Mouse (Mus musculus): ENCODE measurements around the gene Jph3. TPM values are rescaled to one million over a fixed set of nuclear protein-coding genes. Genes with fewer than 3 reads are reported as not detected.
A peak's percentile ranks its signal among the peaks of the same experiment; 100 is the strongest.

The Jph3 gene
- polyA plus RNA-seq, 2 experiments: 0.19 to 0.25 TPM

DNA sequence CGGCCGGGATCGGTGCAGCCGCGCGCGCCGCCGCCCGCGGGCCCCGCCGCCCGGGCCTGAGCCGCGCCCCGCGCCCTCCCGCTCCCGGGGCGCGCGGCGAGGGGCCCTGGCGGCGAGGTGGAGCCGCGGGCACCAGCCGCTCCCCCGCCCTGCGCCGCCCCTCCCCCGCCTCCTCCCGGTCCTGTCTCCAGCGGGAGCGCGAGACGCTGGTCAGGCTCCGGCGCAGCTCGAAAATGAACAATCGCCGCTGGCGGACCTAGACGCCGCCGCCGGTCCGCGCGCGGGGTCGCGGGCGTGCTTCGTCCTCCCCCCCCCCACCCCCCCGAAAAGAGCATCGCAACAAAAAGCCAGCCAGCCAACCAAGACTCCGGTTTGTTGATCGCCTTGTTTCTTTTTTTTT lies 747 bp downstream of the Jph3 start:
- H3K4me1 ChIP-seq (ENCODE audit: control insufficient read depth, insufficient read depth, low read length): peaks cover 4% of the 10 kb centered on the region; the same call in 1 of the 2 replicates
- DNase-seq (ENCODE audit: low spot score) (no peak), ATAC-seq (ENCODE audit: low FRiP score, low read depth) (no peak)
- H3K4me2 ChIP-seq (replicated peaks; ENCODE audit: low read depth, low read length, severe bottlenecking): peak overlapping the region; percentile 79
- H3K9ac ChIP-seq (ENCODE audit: low read depth, low read length, severe bottlenecking): no peak overlapping the region
- H3K4me3 ChIP-seq (replicated peaks; ENCODE audit: low read length): peak overlapping the region; percentile 41
- H3K9me3 ChIP-seq (ENCODE audit: control insufficient read depth, low read length): no peaks in the 10 kb centered on the region
- no peak for TF ChIP-seq POLR2A (IDR thresholded peaks at IDR 0.05; ENCODE audit: borderline replicate concordance, extremely low read depth, insufficient read depth, insufficient read length)
- H3K27me3 ChIP-seq (ENCODE audit: control insufficient read depth, insufficient read depth, low read length): peaks cover 59% of the 10 kb centered on the region
- under 1% methylated on average over 22 of the region's 60 CpGs for WGBS
- no peaks in the 10 kb centered on the region for H3K36me3 ChIP-seq (ENCODE audit: control insufficient read depth, insufficient read depth, low read length)
- no peak overlapping the region for H3K27ac ChIP-seq (replicated peaks; ENCODE audit: low read depth, low read length)

DNA sequence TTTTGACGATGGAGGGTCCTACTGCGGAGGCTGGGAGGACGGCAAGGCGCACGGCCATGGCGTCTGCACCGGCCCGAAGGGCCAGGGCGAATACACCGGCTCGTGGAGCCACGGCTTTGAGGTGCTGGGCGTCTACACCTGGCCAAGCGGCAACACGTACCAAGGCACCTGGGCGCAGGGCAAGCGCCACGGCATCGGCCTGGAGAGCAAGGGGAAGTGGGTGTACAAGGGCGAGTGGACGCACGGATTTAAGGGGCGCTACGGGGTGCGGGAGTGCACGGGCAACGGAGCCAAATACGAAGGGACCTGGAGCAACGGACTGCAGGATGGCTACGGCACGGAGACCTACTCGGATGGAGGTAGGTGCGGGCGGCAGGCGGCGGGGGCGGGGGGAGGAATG lies 1.2 kb downstream of the Jph3 start:
- WGBS: under 1% methylated on average over 36 of the region's 37 CpGs

DNA sequence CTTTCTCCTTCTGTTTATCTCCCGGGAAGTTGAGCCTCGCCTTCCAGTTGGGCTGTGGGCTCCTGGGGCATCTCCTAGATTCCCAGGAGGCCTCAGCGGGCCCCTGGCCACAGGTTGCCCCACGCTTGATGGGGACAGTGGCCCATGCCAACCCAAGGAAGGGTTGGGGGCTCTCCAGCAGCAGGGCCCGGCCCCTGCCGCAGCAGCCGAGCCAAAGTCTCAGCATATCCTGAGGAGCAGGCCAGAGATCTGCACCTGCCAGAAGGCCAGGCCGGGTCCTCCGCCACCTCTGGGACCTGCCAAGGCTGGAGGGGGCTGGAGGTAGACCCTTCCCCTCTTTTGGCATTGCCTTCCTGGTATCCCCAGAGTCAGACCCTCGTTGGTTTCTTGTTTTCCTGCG lies 1.6 kb downstream of the Jph3 start:
- H3K9me3 ChIP-seq (ENCODE audit: control insufficient read depth, low read length): no peaks in the 10 kb centered on the region
- 5% methylated on average over 8 of the region's 11 CpGs for WGBS

More for the DNA sequence above, 1.2 kb downstream of the Jph3 start:
- DNase-seq (ENCODE audit: low spot score) (no peak), ATAC-seq (ENCODE audit: low FRiP score, low read depth) (no peak)
- Histone ChIP-seq H3K4me2 (replicated peaks; ENCODE audit: low read depth, low read length, severe bottlenecking) (peak overlapping the region; percentile 79), H3K9ac (ENCODE audit: low read depth, low read length, severe bottlenecking) (no peak overlapping the region), H3K27me3 (ENCODE audit: control insufficient read depth, insufficient read depth, low read length) (peaks cover 59% of the 10 kb centered on the region), H3K9me3 (ENCODE audit: control insufficient read depth, low read length) (no peaks in the 10 kb centered on the region), H3K4me1 (ENCODE audit: control insufficient read depth, insufficient read depth, low read length) (peaks cover 4% of the 10 kb centered on the region; the same call in 1 of the 2 replicates), H3K4me3 (replicated peaks; ENCODE audit: low read length) (peak overlapping the region; percentile 41), H3K36me3 (ENCODE audit: control insufficient read depth, insufficient read depth, low read length) (no peaks in the 10 kb centered on the region), H3K27ac (replicated peaks; ENCODE audit: low read depth, low read length) (no peak overlapping the region)
- no peak for TF ChIP-seq POLR2A (IDR thresholded peaks at IDR 0.05; ENCODE audit: borderline replicate concordance, extremely low read depth, insufficient read depth, insufficient read length)

DNA sequence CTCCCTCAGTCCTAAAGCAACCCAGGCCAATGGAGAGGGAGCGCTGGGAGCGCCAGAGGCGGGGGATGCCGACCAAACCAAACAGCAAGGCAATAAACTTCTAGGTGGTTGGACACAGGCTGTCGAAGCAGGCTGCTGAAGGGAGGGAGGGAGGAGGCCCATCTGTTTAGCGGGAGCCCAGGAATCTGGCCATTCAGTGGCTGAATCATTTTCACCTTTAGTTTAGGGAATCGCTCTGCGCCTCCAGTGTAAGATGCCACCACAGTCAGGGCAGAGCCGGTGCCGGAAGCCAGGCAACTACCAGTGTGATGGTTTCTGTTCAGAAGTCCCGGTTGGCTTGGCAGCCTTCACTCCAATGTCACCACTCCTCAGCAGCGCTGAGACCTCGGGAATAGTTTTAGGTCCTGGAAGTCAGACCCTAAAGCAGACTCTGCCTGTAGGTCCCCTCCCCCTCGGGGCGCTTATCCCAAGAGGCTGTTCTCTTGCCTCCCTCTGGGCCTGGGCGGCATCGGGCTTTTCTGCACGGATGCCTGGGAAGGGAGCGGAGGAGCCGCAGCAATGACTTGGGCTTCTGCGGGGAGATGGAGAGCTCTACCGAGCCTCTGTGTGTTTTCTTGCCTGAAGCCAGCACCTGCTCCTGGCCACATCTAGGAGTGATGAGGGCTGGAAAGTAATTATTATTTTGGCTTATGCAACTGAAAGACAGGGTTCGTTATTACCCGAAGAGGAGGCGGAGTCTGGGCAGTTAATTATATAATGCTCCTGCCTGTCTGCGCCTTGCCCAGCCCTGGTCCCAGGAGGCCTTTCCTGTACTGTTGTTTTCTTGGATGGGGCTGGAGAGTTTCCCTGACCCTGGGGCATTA lies 2.3 kb downstream of the Jph3 start:
- H3K27me3 ChIP-seq (ENCODE audit: control insufficient read depth, insufficient read depth, low read length): peaks cover 59% of the 10 kb centered on the region
- H3K4me2 ChIP-seq (replicated peaks; ENCODE audit: low read depth, low read length, severe bottlenecking): no peak overlapping the region; the same call in 1 of the 2 replicates
- no peak overlapping the region for H3K9ac ChIP-seq (ENCODE audit: low read depth, low read length, severe bottlenecking)
- TF ChIP-seq POLR2A (IDR thresholded peaks at IDR 0.05; ENCODE audit: borderline replicate concordance, extremely low read depth, insufficient read depth, insufficient read length): no peak
- ATAC-seq (ENCODE audit: low FRiP score, low read depth) (no peak), DNase-seq (ENCODE audit: low spot score) (no peak)
- WGBS: 5% methylated on average over 26 of the region's 26 CpGs
- H3K27ac ChIP-seq (replicated peaks; ENCODE audit: low read depth, low read length): no peak overlapping the region
- no peaks in the 10 kb centered on the region for H3K9me3 ChIP-seq (ENCODE audit: control insufficient read depth, low read length)
- no peaks in the 10 kb centered on the region for H3K36me3 ChIP-seq (ENCODE audit: control insufficient read depth, insufficient read depth, low read length)
- no peak overlapping the region for H3K4me3 ChIP-seq (replicated peaks; ENCODE audit: low read length)
- H3K4me1 ChIP-seq (ENCODE audit: control insufficient read depth, insufficient read depth, low read length): peaks cover 4% of the 10 kb centered on the region; the same call in 1 of the 2 replicates

More for the DNA sequence above, 1.6 kb downstream of the Jph3 start:
- H3K4me3 ChIP-seq (replicated peaks; ENCODE audit: low read length): peak overlapping the region; percentile 41
- H3K36me3 ChIP-seq (ENCODE audit: control insufficient read depth, insufficient read depth, low read length): no peaks in the 10 kb centered on the region
- H3K27me3 ChIP-seq (ENCODE audit: control insufficient read depth, insufficient read depth, low read length): peaks cover 59% of the 10 kb centered on the region
- no peak for ATAC-seq (ENCODE audit: low FRiP score, low read depth)
- TF ChIP-seq POLR2A (IDR thresholded peaks at IDR 0.05; ENCODE audit: borderline replicate concordance, extremely low read depth, insufficient read depth, insufficient read length): no peak
- peak overlapping the region; percentile 79 for H3K4me2 ChIP-seq (replicated peaks; ENCODE audit: low read depth, low read length, severe bottlenecking)
- H3K4me1 ChIP-seq (ENCODE audit: control insufficient read depth, insufficient read depth, low read length): peaks cover 4% of the 10 kb centered on the region; the same call in 1 of the 2 replicates
- H3K9ac ChIP-seq (ENCODE audit: low read depth, low read length, severe bottlenecking): no peak overlapping the region
- DNase-seq (ENCODE audit: low spot score): no peak
- no peak overlapping the region for H3K27ac ChIP-seq (replicated peaks; ENCODE audit: low read depth, low read length)

DNA sequence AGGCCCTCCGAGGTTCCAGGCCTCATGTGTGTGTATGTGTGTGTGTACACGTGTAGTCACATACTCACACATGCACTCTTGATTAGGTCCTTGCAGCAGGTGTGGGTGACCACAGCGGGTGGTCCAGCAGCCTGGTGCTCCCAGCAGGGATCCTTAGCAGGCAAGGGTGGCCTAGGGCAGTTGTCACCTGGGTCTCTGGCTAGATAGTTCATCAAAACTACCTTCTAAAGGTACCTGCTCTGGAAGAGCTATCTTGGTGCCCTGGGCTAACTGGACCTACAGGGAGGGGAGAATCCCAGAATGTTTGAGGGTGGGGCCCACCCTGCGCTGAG lies 2.9 kb downstream of the Jph3 start:
- TF ChIP-seq POLR2A (IDR thresholded peaks at IDR 0.05; ENCODE audit: borderline replicate concordance, extremely low read depth, insufficient read depth, insufficient read length): no peak
- Histone ChIP-seq H3K27me3 (ENCODE audit: control insufficient read depth, insufficient read depth, low read length) (peaks cover 59% of the 10 kb centered on the region), H3K27ac (replicated peaks; ENCODE audit: low read depth, low read length) (no peak overlapping the region), H3K9ac (ENCODE audit: low read depth, low read length, severe bottlenecking) (no peak overlapping the region), H3K36me3 (ENCODE audit: control insufficient read depth, insufficient read depth, low read length) (no peaks in the 10 kb centered on the region), H3K4me1 (ENCODE audit: control insufficient read depth, insufficient read depth, low read length) (peaks cover 4% of the 10 kb centered on the region; the same call in 1 of the 2 replicates), H3K4me3 (replicated peaks; ENCODE audit: low read length) (no peak overlapping the region), H3K4me2 (replicated peaks; ENCODE audit: low read depth, low read length, severe bottlenecking) (no peak overlapping the region), H3K9me3 (ENCODE audit: control insufficient read depth, low read length) (no peaks in the 10 kb centered on the region)
- WGBS: 65% methylated on average over 4 of the region's 4 CpGs
- no peak for ATAC-seq (ENCODE audit: low FRiP score, low read depth)
- no peak for DNase-seq (ENCODE audit: low spot score)

Data from limb, embryonic 14.5 days (tissue).